Mouse (Mus musculus) heart, postnatal 25 days (tissue): ENCODE results near the gene Taf1a. TPM values are rescaled to one million over a fixed set of nuclear protein-coding genes. Genes with fewer than 3 reads are reported as not detected.
"Not testable (repeated sequence)": the region's sequence is repeated elsewhere in the genome, so short reads cannot be mapped to it uniquely, and the experiment has no call there.

ENCODE experiments used
- DNase-seq: peaks from one replicate; pipeline ENCODE4 v3.0.0; 2022; ENCODE audit warnings: low spot score
- intact Hi-C: fragments of 180-260 bp; cut with DNase I; formaldehyde crosslinking; loops from one replicate; pipeline ENCODE4 v1.15.1; 2025
- total RNA-seq, 2 experiments: library from RNA; stranded (reverse); gene quantifications; 2 replicates each; pipeline ENCODE4 v1.2.3; 2021

Gene Taf1a
- total RNA-seq, 2 experiments from 2014 or later = 12.5 to 15.8 TPM

GRCm38 (mm10) chr1:183387421-183387820 is 1.4 kb upstream of the Taf1a start:
- DNase-seq, intact Hi-C loops: not testable (repeated sequence)

GRCm38 (mm10) chr1:183403396-183403795 is 14.6 kb downstream of the Taf1a start:
- no peak for DNase-seq
- intact Hi-C loops = no loop called here

- intact Hi-C loops = no loop called here
- DNase-seq = no peak
Measured at GRCm38 (mm10) chr1:183414081-183414727, 25.4 kb downstream of the Taf1a start.

GRCm38 (mm10) chr1:183417873-183418272 is 29.1 kb downstream of the Taf1a start, which contains the start of gene Hhipl2:
Gene Hhipl2, plus strand, starts transcription at chr1:183418215.
- DNase-seq = no peak
- intact Hi-C loops = no loop called here

- DNase-seq = no peak
- intact Hi-C loops = no loop called here
Measured at GRCm38 (mm10) chr1:183419741-183420140, 31.0 kb downstream of the Taf1a start.

GRCm38 (mm10) chr1:183420296-183420695 is 31.5 kb downstream of the Taf1a start:
- intact Hi-C loops = no loop called here

GRCm38 (mm10) chr1:183424100-183424499 is 35.3 kb downstream of the Taf1a start:
- intact Hi-C loops = no loop called here
- no peak for DNase-seq

More at GRCm38 (mm10) chr1:183420296-183420695, 31.5 kb downstream of the Taf1a start:
- no peak for DNase-seq

- intact Hi-C loops = no loop called here
Measured at GRCm38 (mm10) chr1:183434918-183435317, 46.1 kb downstream of the Taf1a start.

GRCm38 (mm10) chr1:183439036-183439435 is 50.3 kb downstream of the Taf1a start:
- DNase-seq = peak; percentile 85
- intact Hi-C loops = loop anchor here (2.0 kb wide), 1 partner anchor 48 kb away; no protein-coding TSS in a partner anchor

More at GRCm38 (mm10) chr1:183434918-183435317, 46.1 kb downstream of the Taf1a start:
- DNase-seq = no peak

- intact Hi-C loops = loop anchor here (1.0 kb wide), 1 partner anchor 1329 kb away; no protein-coding TSS in a partner anchor
- peak; percentile 35 for DNase-seq
Measured at GRCm38 (mm10) chr1:183442015-183442774, 53.4 kb downstream of the Taf1a start.

GRCm38 (mm10) chr1:183453066-183453465 is 64.3 kb downstream of the Taf1a start:
- DNase-seq = no peak
- intact Hi-C loops = no loop called here

Other genes with a start within 250 kb of the Taf1a start
- 1 to 10 TPM; 6.6 to 6.8 TPM for gene Disp1, start 167.5 kb upstream of the Taf1a start, total RNA-seq
- gene Aida, start 92.4 kb upstream of the Taf1a start, total RNA-seq = 10 to 100 TPM; 23.4 to 32.9 TPM
- 10 to 100 TPM; 32.8 to 37.8 TPM for gene Brox, start 91.7 kb upstream of the Taf1a start, total RNA-seq
- 100 to 1,000 TPM; 102 to 117 TPM for gene Mia3, start 19.4 kb upstream of the Taf1a start, total RNA-seq
- gene Hhipl2, start 29.2 kb downstream of the Taf1a start, total RNA-seq = under 1 TPM in 1 of 2 experiments, not detected in 1; 0.10 TPM